Mouse (Mus musculus) thymus, postnatal 36 days (tissue): Measurements from ENCODE around the gene Pdcd6ip.

ENCODE experiments used
- DNase-seq, 2 experiments: peaks; one replicate each; pipeline ENCODE4 v3.0.0; 2022; ENCODE audit warnings: mixed read lengths in 2 of 2

Pdcd6ip gene

DNA sequence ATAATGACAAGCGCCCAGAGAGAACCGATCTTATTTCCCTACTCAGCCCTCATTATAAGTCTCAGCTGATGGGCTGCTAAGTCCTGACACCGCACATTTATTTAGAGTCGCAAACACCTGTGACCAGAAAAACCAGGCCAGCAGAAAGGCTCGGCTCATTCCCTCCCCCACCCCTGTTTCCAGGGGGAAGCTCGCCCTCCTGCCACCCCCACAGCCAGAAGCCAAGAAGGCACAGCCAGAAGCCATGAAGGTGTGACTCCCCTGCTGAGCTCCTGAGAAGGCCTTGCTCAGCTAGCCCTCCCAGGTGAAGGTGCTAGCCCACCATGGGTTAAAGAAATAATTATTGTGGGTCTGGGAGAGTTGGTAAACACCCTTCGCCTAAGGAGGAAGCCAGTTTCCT lies 97.3 kb downstream of the Pdcd6ip start:
- no peak for DNase-seq

- DNase-seq = no peak
Measured at GRCm38 (mm10) chr9:113602140-113602539, 105.9 kb downstream of the Pdcd6ip start.
